Mouse (Mus musculus): Measurements from ENCODE around the gene Zfp697. TPM values are rescaled to one million over a fixed set of nuclear protein-coding genes. Genes with fewer than 3 reads are reported as not detected.
"Not testable (repeated sequence)": the region's sequence is repeated elsewhere in the genome, so short reads cannot be mapped to it uniquely, and the experiment has no call there.

The Zfp697 gene
- polyA plus RNA-seq, 1 experiment from 2014 or later: 28.9 TPM

GRCm38 (mm10) chr3:98682401-98682800 is 300.1 kb downstream of the Zfp697 start:
- Histone ChIP-seq H3K4me3 (ENCODE audit: low read depth, low read length) (no peak overlapping the region), H3K27ac (ENCODE audit: low read depth, low read length) (no peak overlapping the region), H3K4me1 (ENCODE audit: control insufficient read depth, insufficient read depth, low read length) (no peaks in the 10 kb centered on the region), H3K9me3 (ENCODE audit: control insufficient read depth, low read length) (no peaks in the 10 kb centered on the region), H3K36me3 (ENCODE audit: control insufficient read depth, insufficient read depth, low read length) (no peaks in the 10 kb centered on the region), H3K27me3 (ENCODE audit: control insufficient read depth, insufficient read depth, low read length) (no peaks in the 10 kb centered on the region), H3K4me2 (ENCODE audit: low read depth, low read length) (no peak overlapping the region), H3K9ac (replicated peaks; ENCODE audit: low read depth, low read length) (no peak overlapping the region)
- ATAC-seq (ENCODE audit: low read depth): no peak
- 77% methylated on average over 1 of the region's 1 CpGs for WGBS

GRCm38 (mm10) chr3:98720740-98721139 is 338.5 kb downstream of the Zfp697 start:
- Histone ChIP-seq H3K27me3 (ENCODE audit: control insufficient read depth, insufficient read depth, low read length) (no peaks in the 10 kb centered on the region), H3K4me1 (ENCODE audit: control insufficient read depth, insufficient read depth, low read length) (no peaks in the 10 kb centered on the region), H3K4me2 (ENCODE audit: low read depth, low read length) (no peak overlapping the region), H3K9me3 (ENCODE audit: control insufficient read depth, low read length) (no peaks in the 10 kb centered on the region), H3K27ac (ENCODE audit: low read depth, low read length) (no peak overlapping the region), H3K9ac (replicated peaks; ENCODE audit: low read depth, low read length) (no peak overlapping the region), H3K36me3 (ENCODE audit: control insufficient read depth, insufficient read depth, low read length) (no peaks in the 10 kb centered on the region), H3K4me3 (ENCODE audit: low read depth, low read length) (no peak overlapping the region)
- ATAC-seq (ENCODE audit: low read depth): no peak

GRCm38 (mm10) chr3:98724376-98724775 is 342.1 kb downstream of the Zfp697 start, which contains the start of gene Hsd3b2:
Gene Hsd3b2, minus strand, starts transcription at chr3:98724543.
- H3K36me3 ChIP-seq (ENCODE audit: control insufficient read depth, insufficient read depth, low read length): no peaks in the 10 kb centered on the region
- WGBS: 73% methylated on average over 1 of the region's 1 CpGs
- no peaks in the 10 kb centered on the region for H3K4me1 ChIP-seq (ENCODE audit: control insufficient read depth, insufficient read depth, low read length)
- H3K4me3 ChIP-seq (ENCODE audit: low read depth, low read length): no peak within 1 kb of the TSS
- ATAC-seq (ENCODE audit: low read depth): no peak
- no peak within 1 kb of the TSS for H3K4me2 ChIP-seq (ENCODE audit: low read depth, low read length)
- H3K9me3 ChIP-seq (ENCODE audit: control insufficient read depth, low read length): no peaks in the 10 kb centered on the region
- H3K27ac ChIP-seq (ENCODE audit: low read depth, low read length): no peak within 1 kb of the TSS
- H3K9ac ChIP-seq (replicated peaks; ENCODE audit: low read depth, low read length): no peak within 1 kb of the TSS
- no peaks in the 10 kb centered on the region for H3K27me3 ChIP-seq (ENCODE audit: control insufficient read depth, insufficient read depth, low read length)

- H3K27ac ChIP-seq (ENCODE audit: low read depth, low read length): no peak overlapping the region
- ATAC-seq (ENCODE audit: low read depth): no peak
- H3K9ac ChIP-seq (replicated peaks; ENCODE audit: low read depth, low read length): no peak overlapping the region
- H3K4me2 ChIP-seq (ENCODE audit: low read depth, low read length): no peak overlapping the region
- H3K27me3 ChIP-seq (ENCODE audit: control insufficient read depth, insufficient read depth, low read length): no peaks in the 10 kb centered on the region
- H3K9me3 ChIP-seq (ENCODE audit: control insufficient read depth, low read length): no peaks in the 10 kb centered on the region
- H3K4me3 ChIP-seq (ENCODE audit: low read depth, low read length): no peak overlapping the region
- no peaks in the 10 kb centered on the region for H3K4me1 ChIP-seq (ENCODE audit: control insufficient read depth, insufficient read depth, low read length)
- 88% methylated on average over 2 of the region's 2 CpGs for WGBS
- H3K36me3 ChIP-seq (ENCODE audit: control insufficient read depth, insufficient read depth, low read length): no peaks in the 10 kb centered on the region
These were observed 344.0 kb downstream of the Zfp697 start for GRCm38 (mm10) chr3:98726281-98726680.

GRCm38 (mm10) chr3:98733724-98734123 is 351.5 kb downstream of the Zfp697 start:
- no peaks in the 10 kb centered on the region for H3K9me3 ChIP-seq (ENCODE audit: control insufficient read depth, low read length)
- no peaks in the 10 kb centered on the region for H3K4me1 ChIP-seq (ENCODE audit: control insufficient read depth, insufficient read depth, low read length)
- no peak for ATAC-seq (ENCODE audit: low read depth)
- no peak overlapping the region for H3K4me3 ChIP-seq (ENCODE audit: low read depth, low read length)
- no peak overlapping the region for H3K27ac ChIP-seq (ENCODE audit: low read depth, low read length)
- H3K36me3 ChIP-seq (ENCODE audit: control insufficient read depth, insufficient read depth, low read length): no peaks in the 10 kb centered on the region
- H3K27me3 ChIP-seq (ENCODE audit: control insufficient read depth, insufficient read depth, low read length): no peaks in the 10 kb centered on the region
- no peak overlapping the region for H3K4me2 ChIP-seq (ENCODE audit: low read depth, low read length)
- WGBS: 94% methylated on average over 2 of the region's 2 CpGs
- H3K9ac ChIP-seq (replicated peaks; ENCODE audit: low read depth, low read length): no peak overlapping the region

GRCm38 (mm10) chr3:98734340-98734739 is 352.1 kb downstream of the Zfp697 start:
- Histone ChIP-seq H3K4me1 (ENCODE audit: control insufficient read depth, insufficient read depth, low read length) (no peaks in the 10 kb centered on the region), H3K27me3 (ENCODE audit: control insufficient read depth, insufficient read depth, low read length) (no peaks in the 10 kb centered on the region), H3K9me3 (ENCODE audit: control insufficient read depth, low read length) (no peaks in the 10 kb centered on the region), H3K9ac (replicated peaks; ENCODE audit: low read depth, low read length) (no peak overlapping the region), H3K4me3 (ENCODE audit: low read depth, low read length) (no peak overlapping the region), H3K4me2 (ENCODE audit: low read depth, low read length) (no peak overlapping the region), H3K36me3 (ENCODE audit: control insufficient read depth, insufficient read depth, low read length) (no peaks in the 10 kb centered on the region), H3K27ac (ENCODE audit: low read depth, low read length) (no peak overlapping the region)
- 56% methylated on average over 4 of the region's 4 CpGs for WGBS
- ATAC-seq (ENCODE audit: low read depth): no peak

GRCm38 (mm10) chr3:98741043-98741442 is 358.8 kb downstream of the Zfp697 start:
- not testable (repeated sequence) for H3K9ac ChIP-seq (replicated peaks; ENCODE audit: low read depth, low read length); H3K4me2 ChIP-seq (ENCODE audit: low read depth, low read length); ATAC-seq (ENCODE audit: low read depth); H3K36me3 ChIP-seq (ENCODE audit: control insufficient read depth, insufficient read depth, low read length); H3K4me3 ChIP-seq (ENCODE audit: low read depth, low read length); H3K27ac ChIP-seq (ENCODE audit: low read depth, low read length); H3K27me3 ChIP-seq (ENCODE audit: control insufficient read depth, insufficient read depth, low read length); H3K9me3 ChIP-seq (ENCODE audit: control insufficient read depth, low read length); H3K4me1 ChIP-seq (ENCODE audit: control insufficient read depth, insufficient read depth, low read length)
- WGBS: 82% methylated on average over 1 of the region's 1 CpGs

GRCm38 (mm10) chr3:98752171-98752570 is 369.9 kb downstream of the Zfp697 start:
- no peak overlapping the region for H3K4me2 ChIP-seq (ENCODE audit: low read depth, low read length)
- no peaks in the 10 kb centered on the region for H3K27me3 ChIP-seq (ENCODE audit: control insufficient read depth, insufficient read depth, low read length)
- 62% methylated on average over 2 of the region's 2 CpGs for WGBS
- H3K36me3 ChIP-seq (ENCODE audit: control insufficient read depth, insufficient read depth, low read length): no peaks in the 10 kb centered on the region
- no peak overlapping the region for H3K9ac ChIP-seq (replicated peaks; ENCODE audit: low read depth, low read length)
- H3K4me3 ChIP-seq (ENCODE audit: low read depth, low read length): no peak overlapping the region
- H3K4me1 ChIP-seq (ENCODE audit: control insufficient read depth, insufficient read depth, low read length): no peaks in the 10 kb centered on the region
- no peak overlapping the region for H3K27ac ChIP-seq (ENCODE audit: low read depth, low read length)
- no peak for ATAC-seq (ENCODE audit: low read depth)
- no peaks in the 10 kb centered on the region for H3K9me3 ChIP-seq (ENCODE audit: control insufficient read depth, low read length)

- H3K27me3 ChIP-seq (ENCODE audit: control insufficient read depth, insufficient read depth, low read length): no peaks in the 10 kb centered on the region
- H3K27ac ChIP-seq (ENCODE audit: low read depth, low read length): no peak overlapping the region
- H3K4me3 ChIP-seq (ENCODE audit: low read depth, low read length): no peak overlapping the region
- H3K9me3 ChIP-seq (ENCODE audit: control insufficient read depth, low read length): no peaks in the 10 kb centered on the region
- H3K4me2 ChIP-seq (ENCODE audit: low read depth, low read length): no peak overlapping the region
- H3K9ac ChIP-seq (replicated peaks; ENCODE audit: low read depth, low read length): no peak overlapping the region
- no peaks in the 10 kb centered on the region for H3K36me3 ChIP-seq (ENCODE audit: control insufficient read depth, insufficient read depth, low read length)
- 91% methylated on average over 3 of the region's 3 CpGs for WGBS
- no peaks in the 10 kb centered on the region for H3K4me1 ChIP-seq (ENCODE audit: control insufficient read depth, insufficient read depth, low read length)
- ATAC-seq (ENCODE audit: low read depth): no peak
These were observed 374.6 kb downstream of the Zfp697 start for GRCm38 (mm10) chr3:98756836-98757235.

GRCm38 (mm10) chr3:98764155-98764554 is 381.9 kb downstream of the Zfp697 start:
- no peaks in the 10 kb centered on the region for H3K9me3 ChIP-seq (ENCODE audit: control insufficient read depth, low read length)
- H3K4me1 ChIP-seq (ENCODE audit: control insufficient read depth, insufficient read depth, low read length): no peaks in the 10 kb centered on the region
- no peak for ATAC-seq (ENCODE audit: low read depth)
- no peaks in the 10 kb centered on the region for H3K36me3 ChIP-seq (ENCODE audit: control insufficient read depth, insufficient read depth, low read length)
- H3K27ac ChIP-seq (ENCODE audit: low read depth, low read length): no peak overlapping the region
- H3K4me2 ChIP-seq (ENCODE audit: low read depth, low read length): no peak overlapping the region
- H3K4me3 ChIP-seq (ENCODE audit: low read depth, low read length): no peak overlapping the region
- no peak overlapping the region for H3K9ac ChIP-seq (replicated peaks; ENCODE audit: low read depth, low read length)
- no peaks in the 10 kb centered on the region for H3K27me3 ChIP-seq (ENCODE audit: control insufficient read depth, insufficient read depth, low read length)

Measured in neural tube, embryonic 14.5 days (tissue).